Mouse (Mus musculus) intestine, embryonic 15.5 days (tissue): ENCODE results near the gene Nlrc4. TPM values are rescaled to one million over a fixed set of nuclear protein-coding genes. Genes with fewer than 3 reads are reported as not detected.
"Not testable (repeated sequence)": the region's sequence is repeated elsewhere in the genome, so short reads cannot be mapped to it uniquely, and the experiment has no call there.

Source experiments
- ATAC-seq: fragments of 200-750 bp; cut with Nextera tagmentation; 2 replicates; pipeline ENCODE4 v1.8.0; 2017; ENCODE audit warnings: moderate TSS enrichment, moderate library complexity
- H3K27ac ChIP-seq: fragments of 300-500 bp; sonication (generic); 2 replicates; pipeline ENCODE4 v1.5.1; 2015; ENCODE audit warnings: mild to moderate bottlenecking, inconsistent platforms
- H3K27me3 ChIP-seq: fragments of 300-500 bp; sonication (generic); replicated peaks from 2 replicates; pipeline ENCODE4 v1.6.1; 2015; ENCODE audit warnings: inconsistent platforms
- H3K36me3 ChIP-seq: fragments of 300-500 bp; sonication (generic); 2 replicates; pipeline ENCODE4 v1.6.1; 2015; ENCODE audit warnings: inconsistent platforms
- H3K4me1 ChIP-seq: fragments of 300-500 bp; sonication (generic); replicated peaks from 2 replicates; pipeline ENCODE4 v1.6.1; 2015; ENCODE audit warnings: inconsistent platforms
- H3K4me2 ChIP-seq: fragments of 300-500 bp; sonication (generic); replicated peaks from 2 replicates; pipeline ENCODE4 v1.6.1; 2015; ENCODE audit warnings: mild to moderate bottlenecking, inconsistent platforms
- H3K4me3 ChIP-seq: fragments of 300-500 bp; sonication (generic); replicated peaks from 2 replicates; pipeline ENCODE4 v1.5.1; 2015; ENCODE audit warnings: inconsistent platforms
- H3K9ac ChIP-seq: fragments of 300-500 bp; sonication (generic); 2 replicates; pipeline ENCODE4 v1.6.1; 2015; ENCODE audit warnings: inconsistent platforms
- H3K9me3 ChIP-seq: fragments of 300-500 bp; sonication (generic); 2 replicates; pipeline ENCODE4 v1.6.1; 2016; ENCODE audit warnings: inconsistent platforms
- WGBS: fragments of 180-500 bp; shearing (Covaris S2); methylation state at CpG from one replicate; pipeline ENCODE4 v1.1.7; 2015; 5-methylcytosine and 5-hydroxymethylcytosine counted together
- polyA plus RNA-seq: library from polyadenylated mRNA; unstranded; fragments of >200 nt; fragmentation: Nextera tagmentation; extraction: Ambion mirVana; gene quantifications from 2 replicates; pipeline ENCODE4 v1.2.1, GENCODE M21; 2015

The Nlrc4 gene
- polyA plus RNA-seq: 7.1 and 7.3 TPM in 2 replicates

DNA sequence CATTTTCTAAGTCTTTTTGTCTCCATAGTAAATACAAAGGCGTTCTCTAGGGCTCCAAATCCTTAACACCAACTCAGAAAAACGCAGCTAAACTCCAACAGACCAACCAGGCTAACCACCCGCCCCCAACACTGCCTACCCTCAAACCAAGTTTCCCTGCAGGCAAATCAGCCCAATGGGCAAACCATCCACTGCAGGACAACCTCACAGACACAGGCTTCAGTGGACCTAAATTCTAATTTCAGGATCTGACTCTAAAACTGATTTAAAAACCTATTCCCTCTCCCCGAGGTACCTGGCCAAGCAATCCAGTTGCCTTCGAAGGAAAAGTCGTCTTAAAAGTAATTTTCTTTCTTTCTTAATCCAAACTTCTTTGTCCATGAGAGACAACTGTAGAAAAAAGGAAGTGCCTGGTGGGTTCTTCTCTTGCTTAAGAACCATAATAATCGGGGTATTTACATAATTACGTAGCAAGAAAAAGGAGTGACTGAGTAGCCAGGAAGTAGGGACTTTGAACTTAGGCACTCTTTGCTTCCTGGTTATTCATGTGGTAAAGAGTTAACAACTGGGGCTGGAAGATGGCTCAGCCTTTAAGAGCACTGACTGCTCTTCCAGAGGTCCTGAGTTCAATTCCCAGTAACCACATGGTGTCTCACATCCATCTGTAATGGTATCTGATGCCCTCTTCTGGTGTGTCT is at the start of gene Nlrc4:
TSS of gene Nlrc4 (minus strand) at position 432 of the 698 bp plus-strand sequence.
- Histone ChIP-seq H3K9ac (peak within 1 kb of the TSS; percentile 24; the same call in 1 of the 2 replicates), H3K4me3 (peak within 1 kb of the TSS; percentile 32), H3K27ac (peak within 1 kb of the TSS; percentile 85), H3K9me3 (no peaks in the 10 kb centered on the region), H3K4me2 (peak within 1 kb of the TSS; percentile 46), H3K36me3 (no peaks in the 10 kb centered on the region), H3K4me1 (no peaks in the 10 kb centered on the region), H3K27me3 (no peaks in the 10 kb centered on the region)
- peak; percentile 83 for ATAC-seq
- 50% methylated on average over 8 of the region's 8 CpGs for WGBS

DNA sequence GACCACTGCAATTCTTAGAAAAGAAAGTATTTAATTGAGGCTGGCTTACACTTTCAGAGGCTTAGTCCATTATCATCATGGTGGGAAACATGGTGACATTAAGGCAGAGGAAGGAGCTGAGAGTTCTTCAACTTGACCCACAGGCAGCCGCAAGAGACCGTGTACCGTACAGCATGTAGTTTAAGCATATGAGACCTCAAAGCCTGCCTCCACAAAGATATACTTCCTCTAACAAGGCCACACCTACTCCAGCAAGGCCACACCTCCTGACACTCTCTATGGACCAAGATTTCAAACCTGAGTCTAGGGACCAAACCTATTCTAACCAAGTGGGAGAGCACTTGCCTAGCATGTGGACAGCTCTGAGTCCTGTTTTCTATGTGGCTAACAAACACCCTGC is 49.7 kb upstream of the Nlrc4 start:
- Histone ChIP-seq H3K4me2 (no peak overlapping the region), H3K4me3 (no peak overlapping the region), H3K27me3 (no peaks in the 10 kb centered on the region), H3K9me3 (no peaks in the 10 kb centered on the region), H3K9ac (no peak overlapping the region), H3K36me3 (no peaks in the 10 kb centered on the region), H3K27ac (no peak overlapping the region), H3K4me1 (no peaks in the 10 kb centered on the region)
- no peak for ATAC-seq
- WGBS: 81% methylated on average over 3 of the region's 3 CpGs

- H3K4me1 ChIP-seq: no peaks in the 10 kb centered on the region
- no peak overlapping the region for H3K9ac ChIP-seq
- no peaks in the 10 kb centered on the region for H3K9me3 ChIP-seq
- WGBS: 76% methylated on average over 2 of the region's 2 CpGs
- no peak overlapping the region for H3K27ac ChIP-seq
- no peaks in the 10 kb centered on the region for H3K27me3 ChIP-seq
- H3K4me2 ChIP-seq: no peak overlapping the region
- no peak for ATAC-seq
- no peak overlapping the region for H3K4me3 ChIP-seq
- no peaks in the 10 kb centered on the region for H3K36me3 ChIP-seq
These were observed 49.0 kb upstream of the Nlrc4 start for GRCm38 (mm10) chr17:74507934-74508333.

GRCm38 (mm10) chr17:74501085-74501484 is 42.1 kb upstream of the Nlrc4 start:
- no peak overlapping the region for H3K27ac ChIP-seq
- H3K4me3 ChIP-seq: no peak overlapping the region
- no peaks in the 10 kb centered on the region for H3K27me3 ChIP-seq
- no peak overlapping the region for H3K9ac ChIP-seq
- H3K4me1 ChIP-seq: no peaks in the 10 kb centered on the region
- H3K4me2 ChIP-seq: no peak overlapping the region
- ATAC-seq: no peak
- no peaks in the 10 kb centered on the region for H3K9me3 ChIP-seq
- H3K36me3 ChIP-seq: peaks cover 9% of the 10 kb centered on the region; the same call in 1 of the 2 replicates

- H3K4me1 ChIP-seq: no peaks in the 10 kb centered on the region
- H3K27ac ChIP-seq: no peak overlapping the region
- H3K4me3 ChIP-seq: no peak overlapping the region
- no peak overlapping the region for H3K4me2 ChIP-seq
- H3K9ac ChIP-seq: no peak overlapping the region
- ATAC-seq: no peak
- WGBS: 60% methylated on average over 4 of the region's 4 CpGs
- peaks cover 9% of the 10 kb centered on the region; the same call in 1 of the 2 replicates for H3K36me3 ChIP-seq
- no peaks in the 10 kb centered on the region for H3K27me3 ChIP-seq
- no peaks in the 10 kb centered on the region for H3K9me3 ChIP-seq
These were observed 41.3 kb upstream of the Nlrc4 start for GRCm38 (mm10) chr17:74500204-74500603.

DNA sequence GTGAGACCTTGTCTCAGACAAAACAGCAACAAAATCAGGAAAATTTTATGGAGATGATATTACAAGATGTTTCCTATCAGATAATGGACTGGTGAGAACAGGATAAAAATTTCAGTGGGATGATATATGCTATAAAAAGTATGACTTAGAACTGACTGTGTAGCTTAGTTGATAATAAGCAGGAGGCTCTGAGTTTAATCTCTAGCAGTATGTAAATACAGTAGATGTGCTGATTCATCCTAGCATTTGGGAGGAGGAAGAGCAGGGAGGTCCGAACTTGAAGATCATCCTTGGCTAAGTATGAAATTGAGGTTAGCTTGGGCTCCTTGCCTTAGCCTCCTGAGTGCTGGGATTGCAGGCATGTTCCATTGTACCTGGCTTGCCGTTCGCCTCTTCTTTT is 32.6 kb upstream of the Nlrc4 start:
- ATAC-seq: no peak
- H3K27ac ChIP-seq: no peak overlapping the region
- no peaks in the 10 kb centered on the region for H3K27me3 ChIP-seq
- no peak overlapping the region for H3K4me3 ChIP-seq
- H3K9me3 ChIP-seq: no peaks in the 10 kb centered on the region
- 96% methylated on average over 3 of the region's 3 CpGs for WGBS
- no peak overlapping the region for H3K4me2 ChIP-seq
- peaks cover 11% of the 10 kb centered on the region; the same call in 1 of the 2 replicates for H3K36me3 ChIP-seq
- no peak overlapping the region for H3K9ac ChIP-seq
- no peaks in the 10 kb centered on the region for H3K4me1 ChIP-seq

- Histone ChIP-seq H3K4me2 (peak overlapping the region; percentile 52), H3K36me3 (peaks cover 8% of the 10 kb centered on the region; the same call in 1 of the 2 replicates), H3K27ac (peak overlapping the region; percentile 91), H3K9me3 (no peaks in the 10 kb centered on the region), H3K4me1 (no peaks in the 10 kb centered on the region), H3K4me3 (peak overlapping the region; percentile 89), H3K27me3 (no peaks in the 10 kb centered on the region), H3K9ac (peak overlapping the region; percentile 82)
- ATAC-seq: no peak
- 1% methylated on average over 12 of the region's 12 CpGs for WGBS
These were observed 30.9 kb upstream of the Nlrc4 start for GRCm38 (mm10) chr17:74489901-74490220.

- WGBS: 4% methylated on average over 58 of the region's 58 CpGs
- Histone ChIP-seq H3K36me3 (peaks cover 4% of the 10 kb centered on the region; the same call in 1 of the 2 replicates), H3K9ac (peak within 1 kb of the TSS; percentile 82)
These were observed 30.3 kb upstream of the Nlrc4 start, which contains the start of gene Yipf4 for GRCm38 (mm10) chr17:74489024-74489900. Yipf4 (plus strand) TSS chr17:74489493.

GRCm38 (mm10) chr17:74480361-74481069 is 21.6 kb upstream of the Nlrc4 start:
- 86% methylated on average over 14 of the region's 14 CpGs for WGBS
- H3K36me3 ChIP-seq: no peaks in the 10 kb centered on the region
- no peak overlapping the region for H3K27ac ChIP-seq
- no peak overlapping the region for H3K4me3 ChIP-seq
- ATAC-seq: no peak
- no peaks in the 10 kb centered on the region for H3K9me3 ChIP-seq
- H3K4me2 ChIP-seq: no peak overlapping the region
- H3K27me3 ChIP-seq: no peaks in the 10 kb centered on the region
- no peak overlapping the region for H3K9ac ChIP-seq
- H3K4me1 ChIP-seq: no peaks in the 10 kb centered on the region

More at GRCm38 (mm10) chr17:74489024-74489900, 30.3 kb upstream of the Nlrc4 start, which contains the start of gene Yipf4:
- Histone ChIP-seq H3K9me3 (no peaks in the 10 kb centered on the region), H3K27me3 (no peaks in the 10 kb centered on the region), H3K4me2 (peak within 1 kb of the TSS; percentile 52), H3K4me3 (peak within 1 kb of the TSS; percentile 89), H3K4me1 (no peaks in the 10 kb centered on the region), H3K27ac (peak within 1 kb of the TSS; percentile 91)
- peak; percentile 100 for ATAC-seq

DNA sequence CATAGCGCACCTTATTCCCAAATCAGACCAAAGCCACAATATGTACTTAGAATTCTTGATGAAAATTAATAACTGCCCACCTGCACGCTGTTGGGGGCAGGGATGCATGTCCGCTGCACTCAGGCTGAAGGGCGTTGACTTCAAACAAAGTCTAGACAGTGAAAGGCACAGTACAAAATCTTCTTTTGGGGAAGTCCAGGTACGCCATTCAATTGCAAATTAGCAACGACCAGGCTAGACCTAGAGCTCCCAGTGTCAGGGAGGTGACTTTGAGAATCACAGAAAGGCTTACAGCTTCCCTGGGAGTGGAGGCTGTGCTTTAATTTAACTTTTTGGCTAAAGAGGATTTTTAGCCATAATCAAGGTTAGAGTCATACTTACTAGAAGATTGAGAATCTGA is 11.2 kb upstream of the Nlrc4 start:
- H3K27ac ChIP-seq, H3K4me3 ChIP-seq, H3K4me2 ChIP-seq, H3K36me3 ChIP-seq, ATAC-seq, H3K9me3 ChIP-seq, H3K27me3 ChIP-seq, H3K9ac ChIP-seq, H3K4me1 ChIP-seq: not testable (repeated sequence)
- WGBS: 80% methylated on average over 6 of the region's 6 CpGs

- not testable (repeated sequence) for H3K27ac ChIP-seq, H3K4me1 ChIP-seq, H3K4me3 ChIP-seq, H3K36me3 ChIP-seq, H3K27me3 ChIP-seq, H3K9me3 ChIP-seq, ATAC-seq, H3K9ac ChIP-seq, H3K4me2 ChIP-seq
- WGBS: 85% methylated on average over 2 of the region's 2 CpGs
These were observed 9.0 kb upstream of the Nlrc4 start for GRCm38 (mm10) chr17:74467981-74468380.

DNA sequence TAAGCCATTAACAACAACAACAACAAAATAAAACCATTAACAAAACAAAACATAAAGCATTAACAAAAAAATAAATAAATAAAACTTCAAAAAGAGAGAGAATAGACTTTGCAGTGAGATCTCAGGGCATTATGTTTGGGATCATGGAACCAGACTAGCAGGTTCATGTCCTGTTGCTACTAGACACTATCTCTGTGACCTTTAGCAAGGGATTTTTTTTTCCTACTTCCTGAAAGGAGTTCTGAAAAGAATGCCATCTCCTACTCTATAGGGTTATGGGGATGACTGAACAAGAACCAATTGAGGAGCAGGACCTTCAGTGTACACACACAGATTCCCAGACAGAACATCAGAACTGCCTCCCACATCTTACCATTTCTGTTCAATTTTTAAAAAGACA is 4.6 kb upstream of the Nlrc4 start:
- Histone ChIP-seq H3K4me1 (no peaks in the 10 kb centered on the region), H3K9me3 (no peaks in the 10 kb centered on the region), H3K36me3 (no peaks in the 10 kb centered on the region), H3K27ac (no peak overlapping the region), H3K9ac (no peak overlapping the region), H3K4me3 (no peak overlapping the region), H3K4me2 (no peak overlapping the region), H3K27me3 (no peaks in the 10 kb centered on the region)
- peak; percentile 85 for ATAC-seq
